ENCODE assay signal across 33 mouse cellular contexts in the genomic region with DNA sequence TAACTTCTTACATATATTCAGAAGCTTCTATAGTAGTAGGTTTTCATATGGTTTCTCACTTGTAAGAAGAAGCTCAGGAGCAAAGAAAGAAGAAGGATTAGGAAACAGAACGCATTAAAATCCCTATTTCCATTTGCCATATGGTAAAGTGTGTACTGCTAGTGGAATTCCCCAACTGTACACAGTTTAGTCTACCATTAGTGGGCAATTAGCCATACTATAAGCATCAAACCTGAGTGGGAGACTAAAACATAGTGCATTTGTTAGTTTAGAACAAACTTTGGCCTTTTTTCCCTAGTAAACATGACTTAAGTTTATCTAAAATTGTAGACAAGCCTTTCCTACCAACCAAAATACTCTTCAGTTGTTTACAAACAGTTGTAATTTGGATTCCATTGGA. TPM values are rescaled to one million over a fixed set of nuclear protein-coding genes. Genes with fewer than 3 reads are reported as not detected.
"Had no signal": no experiment of that assay in that cellular context is flagged by ENCODE, and none has a peak within 500 bp of the region (broad histone marks: within the 10 kb centered on the region; RNA-seq: fewer than 3 reads in every experiment).

No protein-coding gene starts in this region.

- H3K4me2 ChIP-seq: embryonic facial prominence, embryonic 12.5 days; embryonic facial prominence, embryonic 13.5 days; embryonic facial prominence, embryonic 15.5 days; forebrain, embryonic 12.5 days; forebrain, embryonic 13.5 days; forebrain, embryonic 15.5 days had no signal

- H3K27ac ChIP-seq: embryonic facial prominence, embryonic 10.5 days; embryonic facial prominence, embryonic 12.5 days; embryonic facial prominence, embryonic 13.5 days; embryonic facial prominence, embryonic 15.5 days; forebrain, embryonic 10.5 days; forebrain, embryonic 12.5 days; forebrain, embryonic 13.5 days; forebrain, embryonic 15.5 days; gastrocnemius, adult 2 months had no signal

- DNase-seq: cerebellum, adult 2 months; cerebellum, adult 8-10 months; cerebellum, adult 9-10 months; cerebellum, adult 9-11 months; cerebellum, postnatal 10 days; cerebellum, postnatal 14 days; cerebellum, postnatal 25 days; cerebellum, postnatal 36 days; embryo, embryonic 11 days; forebrain, postnatal 0 days; gastrocnemius, adult 2 months; gastrocnemius, postnatal 10 days; gastrocnemius, postnatal 14 days; gastrocnemius, postnatal 25 days; gastrocnemius, postnatal 36 days; heart, adult 11 months; heart, adult 18-20 months had no signal

- H3K9ac ChIP-seq: embryonic facial prominence, embryonic 12.5 days; embryonic facial prominence, embryonic 13.5 days; embryonic facial prominence, embryonic 15.5 days; forebrain, embryonic 12.5 days; forebrain, embryonic 13.5 days; forebrain, embryonic 15.5 days; forebrain, postnatal 0 days had no signal

- H3K4me1 ChIP-seq: embryonic facial prominence, embryonic 10.5 days; embryonic facial prominence, embryonic 12.5 days; embryonic facial prominence, embryonic 15.5 days; forebrain, embryonic 10.5 days; forebrain, embryonic 12.5 days; forebrain, embryonic 13.5 days; forebrain, embryonic 15.5 days had no signal

- ATAC-seq: forebrain, embryonic 13.5 days; forebrain, embryonic 14.5 days; forebrain, embryonic 15.5 days; forebrain, embryonic 16.5 days; forebrain, postnatal 0 days had no signal

- H3K4me3 ChIP-seq: embryonic facial prominence, embryonic 10.5 days; embryonic facial prominence, embryonic 12.5 days; embryonic facial prominence, embryonic 13.5 days; embryonic facial prominence, embryonic 15.5 days; erythroblast, embryonic 14.5 days; forebrain, embryonic 10.5 days; forebrain, embryonic 12.5 days; forebrain, embryonic 13.5 days; forebrain, embryonic 15.5 days; gastrocnemius, adult 2 months had no signal

- H3K9me3 ChIP-seq: embryonic facial prominence, embryonic 10.5 days; embryonic facial prominence, embryonic 12.5 days; embryonic facial prominence, embryonic 13.5 days; embryonic facial prominence, embryonic 15.5 days; forebrain, embryonic 10.5 days; forebrain, embryonic 12.5 days; forebrain, embryonic 13.5 days; forebrain, embryonic 15.5 days had no signal

- H3K27me3 ChIP-seq: embryonic facial prominence, embryonic 12.5 days; embryonic facial prominence, embryonic 13.5 days; embryonic facial prominence, embryonic 15.5 days; forebrain, embryonic 12.5 days; forebrain, embryonic 13.5 days; forebrain, embryonic 15.5 days had no signal

- H3K36me3 ChIP-seq: embryonic facial prominence, embryonic 10.5 days; embryonic facial prominence, embryonic 12.5 days; embryonic facial prominence, embryonic 13.5 days; embryonic facial prominence, embryonic 15.5 days; forebrain, embryonic 10.5 days; forebrain, embryonic 12.5 days; forebrain, embryonic 15.5 days had no signal

RNA-seq across cellular contexts. Expression of a gene that starts 33.4 kb away (rescaled TPM):
- polyA plus RNA-seq: cerebellum, adult 2 months; cortical plate, adult 2 months; embryonic facial prominence, embryonic 10.5 days; embryonic facial prominence, embryonic 11.5 days; embryonic facial prominence, embryonic 12.5 days; embryonic facial prominence, embryonic 14.5 days; embryonic facial prominence, embryonic 15.5 days; erythroblast, embryonic 14.5 days; forebrain, embryonic 10.5 days; forebrain, embryonic 11.5 days; forebrain, embryonic 12.5 days; forebrain, embryonic 13.5 days; forebrain, embryonic 14.5 days; forebrain, embryonic 15.5 days; forebrain, embryonic 16.5 days; forebrain, postnatal 0 days; frontal cortex, adult 2 months had no signal
